Mouse (Mus musculus) midbrain, embryonic 11.5 days (tissue): Measurements from ENCODE around the gene Rreb1. TPM values are rescaled to one million over a fixed set of nuclear protein-coding genes. Genes with fewer than 3 reads are reported as not detected.

Experiments used
- ATAC-seq: fragments of 200-750 bp; cut with Nextera tagmentation; 2 replicates; pipeline ENCODE4 v1.8.0; 2017; ENCODE audit warnings: moderate TSS enrichment, moderate library complexity; ENCODE audit not compliant: low FRiP score
- DNase-seq: peaks from one replicate; pipeline ENCODE4 v3.0.0; 2015; ENCODE audit warnings: low spot score; ENCODE audit errors: missing footprints
- H3K27ac ChIP-seq: fragments of 300-500 bp; sonication (generic); 2 replicates; pipeline ENCODE4 v1.5.1; 2014; ENCODE audit warnings: low read depth, low read length
- H3K27me3 ChIP-seq: fragments of 300-500 bp; sonication (generic); 2 replicates; pipeline ENCODE4 v1.6.1; 2014; ENCODE audit warnings: mild to moderate bottlenecking, low read length, moderate library complexity, mixed read lengths; ENCODE audit not compliant: control insufficient read depth, insufficient read depth
- H3K36me3 ChIP-seq: fragments of 300-500 bp; sonication (generic); 2 replicates; pipeline ENCODE4 v1.6.1; 2014; ENCODE audit warnings: mild to moderate bottlenecking, low read length, moderate library complexity, mixed read lengths; ENCODE audit not compliant: control insufficient read depth, insufficient read depth
- H3K4me1 ChIP-seq: fragments of 300-500 bp; sonication (generic); 2 replicates; pipeline ENCODE4 v1.6.1; 2014; ENCODE audit warnings: low read length; ENCODE audit not compliant: control insufficient read depth, insufficient read depth
- H3K4me2 ChIP-seq: fragments of 300-500 bp; sonication (generic); 2 replicates; pipeline ENCODE4 v1.6.1; 2014; ENCODE audit warnings: mild to moderate bottlenecking, moderate library complexity
- H3K4me3 ChIP-seq: fragments of 300-500 bp; sonication (generic); 2 replicates; pipeline ENCODE4 v1.5.1; 2014; ENCODE audit warnings: low read depth, low read length
- H3K9ac ChIP-seq: fragments of 300-500 bp; sonication (generic); 2 replicates; pipeline ENCODE4 v1.6.1; 2014; ENCODE audit warnings: low read length
- H3K9me3 ChIP-seq: fragments of 300-500 bp; sonication (generic); 2 replicates; pipeline ENCODE4 v1.6.1; 2016; ENCODE audit warnings: low read length; ENCODE audit not compliant: control insufficient read depth
- WGBS: fragments of 180-500 bp; shearing (Covaris S2); extraction: QIAGEN DNeasy Blood & Tissue Kit; methylation state at CpG from one replicate; pipeline ENCODE4 v1.1.7; 2014; 5-methylcytosine and 5-hydroxymethylcytosine counted together
- polyA plus RNA-seq: library from polyadenylated mRNA; unstranded; fragments of >200 nt; fragmentation: Nextera tagmentation; extraction: Ambion mirVana; gene quantifications from 2 replicates; pipeline ENCODE4 v1.2.1, GENCODE M21; 2014

Gene Rreb1
- polyA plus RNA-seq, 1 experiment from 2014 or later = 5.5 TPM

DNA sequence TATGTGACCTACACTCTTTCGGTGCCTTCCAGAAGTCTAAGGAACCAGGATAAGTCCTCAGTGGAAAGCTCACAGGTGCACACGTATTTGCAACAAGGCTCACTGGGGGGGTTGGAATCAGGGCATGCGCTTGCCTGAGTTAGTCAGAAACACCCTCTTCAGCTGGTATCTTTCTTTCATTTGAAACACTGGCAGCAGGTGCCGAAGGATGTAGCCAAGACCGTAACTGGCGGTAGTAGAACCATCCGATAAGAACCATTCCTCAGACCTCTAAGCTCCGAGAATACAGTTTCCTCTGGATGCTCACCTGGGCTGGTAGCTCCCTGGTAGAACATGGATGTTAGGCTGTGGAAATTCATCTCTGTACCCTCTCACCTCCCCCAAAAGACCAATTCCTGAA lies 20.6 kb downstream of the Rreb1 start:
- H3K4me3 ChIP-seq = no peak overlapping the region
- no peaks in the 10 kb centered on the region for H3K27me3 ChIP-seq
- DNase-seq (no peak), ATAC-seq (no peak)
- H3K4me1 ChIP-seq = peaks cover 12% of the 10 kb centered on the region
- no peak overlapping the region for H3K4me2 ChIP-seq
- no peaks in the 10 kb centered on the region for H3K9me3 ChIP-seq
- no peaks in the 10 kb centered on the region for H3K36me3 ChIP-seq
- H3K27ac ChIP-seq = no peak overlapping the region
- H3K9ac ChIP-seq = no peak overlapping the region
- WGBS = 95% methylated on average over 8 of the region's 8 CpGs

DNA sequence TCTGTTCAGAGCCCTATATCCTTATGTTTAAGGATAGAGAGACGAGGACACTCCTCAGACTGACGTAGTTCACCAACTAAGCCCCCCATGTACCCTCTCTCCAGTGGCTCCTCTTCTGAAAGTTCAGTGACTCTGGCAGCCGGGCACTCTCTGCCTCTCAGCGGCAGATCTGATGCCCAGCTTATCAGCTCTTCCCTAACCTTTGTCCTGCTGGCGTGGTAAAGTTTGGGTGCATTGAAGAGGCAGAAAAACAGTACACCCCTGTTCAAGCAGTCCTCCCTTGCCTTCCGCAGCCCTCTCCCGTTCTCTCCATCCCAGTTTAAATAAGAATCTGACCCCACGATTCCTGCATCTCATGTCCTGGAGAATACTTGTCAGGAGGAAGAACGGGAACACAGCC lies 21.2 kb downstream of the Rreb1 start:
- no peaks in the 10 kb centered on the region for H3K36me3 ChIP-seq
- H3K4me2 ChIP-seq = no peak overlapping the region
- no peak overlapping the region for H3K4me3 ChIP-seq
- no peaks in the 10 kb centered on the region for H3K9me3 ChIP-seq
- H3K4me1 ChIP-seq = peaks cover 8% of the 10 kb centered on the region
- no peak overlapping the region for H3K9ac ChIP-seq
- H3K27ac ChIP-seq = no peak overlapping the region
- H3K27me3 ChIP-seq = no peaks in the 10 kb centered on the region
- no peak for DNase-seq
- WGBS = 87% methylated on average over 9 of the region's 9 CpGs
- ATAC-seq = no peak

DNA sequence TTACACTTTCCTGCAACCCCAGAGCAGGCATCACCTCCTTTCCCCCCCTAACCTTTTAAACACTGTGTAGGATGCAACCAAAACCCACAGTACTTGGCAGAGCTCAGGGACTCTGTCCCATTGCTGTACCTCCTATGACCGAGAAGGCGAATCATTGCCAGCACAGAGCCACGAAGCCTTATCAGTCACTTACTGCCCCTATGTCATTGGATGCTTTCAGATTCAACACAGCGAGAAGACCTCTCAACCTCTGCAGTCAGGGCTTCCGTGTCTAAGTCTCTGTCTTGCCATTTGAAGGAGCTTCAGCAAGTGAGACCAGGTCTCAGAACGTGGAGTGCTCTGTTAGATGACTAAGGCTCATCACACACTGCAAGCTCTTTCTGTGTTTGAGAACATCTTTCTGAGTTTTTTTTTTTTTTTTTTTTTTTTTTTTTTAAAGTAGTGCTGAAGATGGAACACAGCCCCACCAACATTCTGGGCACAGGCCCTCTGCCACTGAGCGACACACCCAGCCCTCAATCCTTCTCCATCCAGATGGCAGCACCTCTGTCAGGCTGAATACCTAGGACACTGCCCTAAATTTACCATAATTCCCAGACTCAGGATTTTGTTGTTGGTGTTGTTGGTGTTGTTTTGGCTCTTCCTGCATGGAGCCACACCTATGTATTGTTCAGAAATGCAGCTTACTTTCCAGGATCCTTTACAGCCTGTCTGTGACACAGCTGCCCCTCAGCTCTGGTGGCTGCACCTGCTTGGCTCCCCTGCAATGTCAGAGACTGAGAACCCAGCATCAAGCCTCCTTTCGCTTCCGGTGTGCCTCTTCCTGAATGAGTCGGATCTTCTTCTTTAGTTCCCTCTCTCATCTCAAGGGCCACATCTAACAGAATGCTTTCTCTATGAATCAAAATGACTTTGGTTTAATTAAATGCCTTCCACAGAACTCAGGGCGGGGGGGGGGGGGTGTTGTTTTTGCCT lies 23.2 kb downstream of the Rreb1 start:
- no peaks in the 10 kb centered on the region for H3K9me3 ChIP-seq
- peaks cover 8% of the 10 kb centered on the region for H3K4me1 ChIP-seq
- no peak overlapping the region for H3K4me2 ChIP-seq
- no peaks in the 10 kb centered on the region for H3K27me3 ChIP-seq
- no peak overlapping the region for H3K27ac ChIP-seq
- no peak overlapping the region for H3K9ac ChIP-seq
- peak; percentile 82 for DNase-seq
- WGBS = 55% methylated on average over 11 of the region's 11 CpGs
- no peak overlapping the region for H3K4me3 ChIP-seq
- no peak for ATAC-seq
- no peaks in the 10 kb centered on the region for H3K36me3 ChIP-seq

DNA sequence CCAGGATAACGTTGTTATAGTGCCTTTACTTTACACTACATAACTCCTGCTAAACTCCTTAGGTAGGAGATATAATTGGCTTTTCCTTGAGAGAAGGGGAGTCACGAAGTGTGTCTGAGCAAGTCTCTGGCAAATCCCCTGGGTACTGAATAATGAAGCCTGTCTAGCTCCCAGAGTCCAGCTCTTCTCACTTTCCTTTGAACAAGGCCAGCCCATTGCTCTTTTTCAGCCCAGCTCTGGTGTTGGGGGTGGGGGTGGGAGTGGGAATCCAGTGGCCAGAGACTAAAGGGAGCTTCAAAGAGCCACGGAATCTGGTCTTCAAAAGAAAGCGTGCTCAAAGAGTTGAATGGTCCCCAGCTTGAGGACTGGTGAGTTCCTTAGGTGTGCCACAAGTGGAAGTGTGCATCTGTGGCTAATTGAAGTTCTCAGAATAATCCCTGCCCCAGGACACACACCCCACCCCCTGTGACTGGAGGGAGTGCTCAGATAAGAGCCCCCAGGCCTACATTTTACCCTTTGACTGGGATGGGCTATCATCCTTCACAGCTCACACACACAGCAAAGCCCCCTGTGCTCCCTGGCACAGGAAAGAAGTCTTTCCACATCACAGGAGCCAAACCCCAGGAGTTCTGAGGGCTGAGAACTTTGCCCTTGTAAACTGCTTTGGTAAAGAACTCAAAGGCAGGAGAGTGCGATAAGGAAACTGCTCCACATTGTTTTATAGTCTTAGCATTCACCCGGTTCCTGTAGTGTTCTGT lies 24.2 kb downstream of the Rreb1 start:
- peaks cover 8% of the 10 kb centered on the region for H3K4me1 ChIP-seq
- H3K4me3 ChIP-seq = no peak overlapping the region
- DNase-seq = peak; percentile 89
- H3K36me3 ChIP-seq = no peaks in the 10 kb centered on the region
- H3K27ac ChIP-seq = no peak overlapping the region
- no peak overlapping the region; the same call in 1 of the 2 replicates for H3K4me2 ChIP-seq
- WGBS = 10% methylated on average over 6 of the region's 6 CpGs
- no peak for ATAC-seq
- no peak overlapping the region for H3K9ac ChIP-seq
- no peaks in the 10 kb centered on the region for H3K27me3 ChIP-seq
- no peaks in the 10 kb centered on the region for H3K9me3 ChIP-seq

DNA sequence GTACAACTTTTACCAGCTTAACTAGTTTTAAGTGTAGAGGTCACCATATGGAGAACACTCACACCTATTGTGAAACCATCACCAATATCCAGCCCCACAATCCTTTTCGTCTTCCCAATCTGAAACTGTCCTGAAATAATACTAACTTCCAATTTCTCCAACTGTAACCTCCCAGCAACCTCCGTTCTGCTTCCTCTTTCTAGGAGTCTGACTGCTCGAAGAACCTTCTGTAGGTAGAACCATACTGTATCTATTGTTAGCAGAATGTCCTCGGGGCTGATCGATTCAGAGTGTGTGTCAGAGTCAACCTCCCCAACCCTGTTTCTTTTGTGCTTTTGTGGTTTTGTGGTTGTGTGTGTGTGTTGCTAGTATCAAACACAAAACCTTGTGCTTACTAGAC lies 25.0 kb downstream of the Rreb1 start:
- WGBS = 85% methylated on average over 5 of the region's 5 CpGs
- Histone ChIP-seq H3K36me3 (no peaks in the 10 kb centered on the region), H3K27me3 (no peaks in the 10 kb centered on the region), H3K4me3 (no peak overlapping the region), H3K9ac (no peak overlapping the region), H3K27ac (no peak overlapping the region), H3K4me2 (no peak overlapping the region), H3K4me1 (peaks cover 8% of the 10 kb centered on the region), H3K9me3 (no peaks in the 10 kb centered on the region)
- DNase-seq = no peak
- ATAC-seq = no peak

DNA sequence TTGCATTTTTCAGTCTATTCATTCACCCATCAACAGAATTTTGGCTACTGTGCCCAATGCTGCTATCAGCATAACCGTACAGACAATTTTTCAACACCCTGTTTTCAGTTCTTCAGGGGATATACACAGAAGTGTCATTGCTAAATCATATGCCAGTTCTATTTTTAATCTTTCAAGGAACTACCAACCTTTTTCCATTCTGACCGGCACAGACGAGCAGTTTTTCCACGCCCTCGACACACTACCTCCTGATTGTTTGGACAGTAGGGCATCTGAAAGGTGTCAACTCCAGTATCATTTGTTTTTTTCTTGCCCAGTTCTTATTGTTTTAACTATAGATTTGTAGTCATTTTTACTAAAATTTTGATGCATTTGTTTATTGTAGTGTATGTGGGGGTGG lies 25.8 kb downstream of the Rreb1 start:
- Histone ChIP-seq H3K4me1 (peaks cover 8% of the 10 kb centered on the region), H3K27ac (no peak overlapping the region), H3K36me3 (no peaks in the 10 kb centered on the region), H3K9me3 (no peaks in the 10 kb centered on the region), H3K27me3 (no peaks in the 10 kb centered on the region), H3K9ac (no peak overlapping the region), H3K4me3 (no peak overlapping the region), H3K4me2 (no peak overlapping the region)
- ATAC-seq = no peak
- no peak for DNase-seq
- WGBS = 94% methylated on average over 5 of the region's 5 CpGs

DNA sequence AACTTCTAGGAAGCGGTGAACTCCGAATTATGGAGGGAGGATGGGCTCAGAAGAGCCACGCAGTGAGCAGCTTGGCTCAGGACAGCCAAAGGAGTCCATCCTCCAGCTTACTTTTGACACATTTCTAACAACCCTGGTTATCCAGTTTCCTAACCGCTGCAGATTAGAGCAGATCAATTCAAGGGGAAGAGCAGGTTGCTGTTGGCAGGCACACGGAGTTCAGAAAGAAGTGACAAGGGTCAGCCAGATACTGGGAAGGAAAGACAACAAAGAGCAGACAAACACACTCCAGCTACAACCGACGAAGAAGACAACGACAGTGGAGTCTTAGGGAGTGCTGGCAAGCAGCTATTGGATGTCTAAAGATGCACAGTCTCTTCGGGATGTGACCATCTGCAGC lies 36.8 kb downstream of the Rreb1 start:
- Histone ChIP-seq H3K27ac (no peak overlapping the region), H3K27me3 (no peaks in the 10 kb centered on the region), H3K4me2 (no peak overlapping the region), H3K36me3 (no peaks in the 10 kb centered on the region), H3K9ac (no peak overlapping the region), H3K4me1 (no peaks in the 10 kb centered on the region), H3K4me3 (no peak overlapping the region), H3K9me3 (no peaks in the 10 kb centered on the region)
- WGBS = 78% methylated on average over 9 of the region's 9 CpGs
- DNase-seq (no peak), ATAC-seq (no peak)

DNA sequence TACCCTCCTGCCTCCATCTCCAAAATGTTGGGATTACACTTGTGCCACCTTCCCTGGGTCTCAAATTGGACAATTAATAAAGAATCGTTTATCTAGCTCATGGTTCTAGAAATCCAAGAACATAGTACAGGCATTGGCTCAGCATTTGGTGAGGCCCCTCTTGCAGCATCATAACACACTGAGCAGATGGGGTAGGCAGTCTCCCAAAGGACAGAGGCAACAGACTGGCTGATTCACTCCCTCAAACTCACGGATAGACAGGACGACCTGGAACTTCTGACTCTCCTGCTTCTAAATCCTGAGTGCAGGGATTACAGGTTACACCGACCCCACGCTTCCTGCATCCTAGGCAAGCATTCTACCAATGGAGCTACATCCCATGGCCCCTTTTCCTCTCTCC lies 38.5 kb downstream of the Rreb1 start:
- H3K9me3 ChIP-seq = no peaks in the 10 kb centered on the region
- no peak overlapping the region for H3K27ac ChIP-seq
- no peak overlapping the region for H3K4me3 ChIP-seq
- 80% methylated on average over 5 of the region's 5 CpGs for WGBS
- no peaks in the 10 kb centered on the region for H3K4me1 ChIP-seq
- H3K36me3 ChIP-seq = no peaks in the 10 kb centered on the region
- H3K27me3 ChIP-seq = no peaks in the 10 kb centered on the region
- ATAC-seq (no peak), DNase-seq (no peak)
- no peak overlapping the region for H3K4me2 ChIP-seq
- no peak overlapping the region for H3K9ac ChIP-seq

DNA sequence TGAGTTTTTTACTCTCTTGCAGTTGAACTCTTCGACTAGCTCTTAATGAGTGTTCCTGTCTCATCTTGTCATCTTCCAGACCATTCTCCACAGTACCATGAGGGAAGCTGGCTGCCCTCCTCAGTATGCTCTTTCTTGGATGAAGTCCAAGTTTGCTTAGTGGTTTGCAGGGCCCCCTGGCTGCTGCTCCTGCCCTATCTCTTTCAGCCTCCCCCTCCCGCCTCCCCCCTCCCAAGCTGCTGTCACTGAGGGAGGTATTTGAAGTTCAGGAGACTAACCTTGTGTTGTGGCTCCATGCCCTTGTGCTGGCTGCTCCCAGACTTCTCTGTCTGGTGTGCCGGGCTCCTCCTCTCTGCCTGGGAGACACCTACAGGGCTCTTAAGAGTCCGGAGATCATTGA lies 43.2 kb downstream of the Rreb1 start:
- peaks cover 7% of the 10 kb centered on the region; the same call in 1 of the 2 replicates for H3K4me1 ChIP-seq
- 66% methylated on average over 4 of the region's 4 CpGs for WGBS
- H3K36me3 ChIP-seq = no peaks in the 10 kb centered on the region
- no peak overlapping the region for H3K27ac ChIP-seq
- H3K9ac ChIP-seq = no peak overlapping the region
- ATAC-seq (no peak), DNase-seq (no peak)
- no peak overlapping the region for H3K4me3 ChIP-seq
- no peaks in the 10 kb centered on the region for H3K9me3 ChIP-seq
- peaks cover 15% of the 10 kb centered on the region for H3K27me3 ChIP-seq
- no peak overlapping the region for H3K4me2 ChIP-seq
